Mouse (Mus musculus) B cell, adult (primary cell): ENCODE data around the gene Pdzph1. TPM values are rescaled to one million over a fixed set of nuclear protein-coding genes. Genes with fewer than 3 reads are reported as not detected.

Source experiments
- total RNA-seq: library from RNA; stranded (reverse); gene quantifications from 4 replicates; pipeline ENCODE4 v1.2.4, GENCODE M21; 2023; ENCODE audit not compliant: inconsistent age

The Pdzph1 gene
- total RNA-seq = not detected in 4 replicates

GRCm38 (mm10) chr17:58991275-58991674, at the start of gene Pdzph1:
Gene Pdzph1 (minus strand): TSS chr17:58991375.

GRCm38 (mm10) chr17:59013091-59013459, 21.9 kb upstream of the Pdzph1 start, which contains the start of gene Nudt12:
Gene Nudt12 (minus strand): TSS chr17:59013372.

Other genes with a start within 250 kb of the Pdzph1 start
- gene Nudt12, start 22.0 kb upstream of the Pdzph1 start, total RNA-seq = 1.9 to 2.6 TPM (median 2.0 TPM) in 4 replicates